Mouse (Mus musculus): ENCODE results near the gene Lzts3. TPM values are rescaled to one million over a fixed set of nuclear protein-coding genes. Genes with fewer than 3 reads are reported as not detected.

Gene Lzts3
- polyA plus RNA-seq (2017; shearing (Covaris generic)), result under 1 TPM; 0.37 to 0.71 TPM

DNA sequence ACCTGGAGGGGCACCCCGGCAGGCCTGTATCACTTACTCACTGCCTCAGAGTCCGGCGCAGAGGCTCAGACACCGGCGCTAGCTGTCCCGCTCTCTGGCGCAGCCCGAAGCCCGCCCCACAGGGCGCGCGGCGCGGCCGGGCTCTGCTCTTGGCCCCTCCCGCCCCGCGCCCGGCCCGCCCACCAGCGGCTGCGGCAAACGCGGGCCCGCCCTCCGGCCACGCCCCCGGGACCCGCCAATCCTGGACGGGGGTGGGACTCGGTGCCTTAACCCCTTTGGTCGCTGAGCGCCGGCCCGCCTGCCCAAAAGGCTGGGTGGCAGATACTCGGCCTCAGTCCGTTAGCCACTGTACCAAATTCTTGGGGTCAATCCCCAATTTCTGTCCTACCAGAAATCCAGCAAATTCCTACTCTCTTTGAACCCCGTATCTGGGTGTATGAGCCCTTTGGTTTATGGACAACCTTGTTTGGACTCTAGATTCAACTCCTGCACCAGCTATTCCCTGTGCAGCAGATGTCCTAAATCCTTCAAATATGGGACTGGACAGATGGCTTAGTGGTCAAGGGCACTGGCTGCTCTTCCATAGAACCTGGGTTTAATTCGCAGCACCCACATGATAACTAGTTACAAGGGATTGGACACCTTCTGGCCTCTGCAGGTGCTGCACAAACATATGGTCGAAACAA, at the start of gene Lzts3:
TSS of gene Lzts3 (minus strand) at position 120 of the 686 bp plus-strand sequence.

DNA sequence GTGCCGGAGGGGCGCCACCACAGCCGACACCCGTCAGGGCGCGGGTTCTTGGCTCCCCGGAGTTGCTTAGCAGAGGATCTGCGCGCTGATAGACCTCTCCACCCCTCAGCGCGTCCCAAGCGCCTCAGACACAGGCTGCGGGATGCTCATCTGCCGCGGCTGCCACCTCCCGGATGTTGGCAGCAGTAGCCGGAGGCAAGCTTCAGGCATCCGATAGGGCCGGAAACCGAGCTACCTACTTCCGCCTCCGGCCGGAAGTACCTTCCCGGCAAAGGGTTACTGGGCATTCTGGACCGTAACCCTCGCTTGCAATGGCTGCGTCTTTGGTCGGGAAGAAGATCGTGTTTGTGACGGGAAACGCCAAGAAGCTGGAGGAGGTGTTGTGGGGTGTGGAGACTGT, 25.0 kb upstream of the Lzts3 start, which contains the start of gene Itpa:
TSS of gene Itpa (plus strand) at position 52 of the 400 bp plus-strand sequence.

DNA sequence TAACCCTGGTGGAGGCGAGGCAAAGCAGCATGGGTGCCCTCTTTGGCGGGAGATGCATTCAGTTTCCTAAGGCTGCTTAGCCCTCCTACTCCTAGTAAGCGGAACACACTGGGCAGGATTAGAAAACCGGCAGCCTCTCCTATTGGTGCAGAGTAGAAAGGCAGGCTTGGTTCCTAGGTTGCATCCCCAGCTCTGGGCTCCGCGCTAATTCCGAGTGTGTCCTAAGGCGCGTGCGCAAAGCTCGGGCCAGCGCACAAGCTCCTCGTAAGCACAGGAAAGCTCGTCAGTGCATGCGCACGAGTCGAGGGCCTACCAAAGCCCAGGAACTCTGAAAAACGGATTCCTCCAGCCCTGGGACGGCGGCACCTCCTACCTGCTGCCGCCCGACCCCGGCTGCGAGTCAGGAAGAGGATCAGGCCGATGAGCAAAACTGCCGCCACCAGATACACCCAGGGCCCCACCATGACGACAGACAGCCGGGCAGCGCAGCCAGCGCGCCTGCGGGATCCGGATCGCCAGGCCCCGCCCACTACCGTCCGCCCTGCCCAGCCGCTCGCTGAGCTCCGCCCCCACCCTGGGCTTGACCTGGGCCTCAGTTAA, 21.6 kb upstream of the Lzts3 start, which contains the start of gene Ddrgk1:
TSS of gene Ddrgk1 (minus strand) at position 558 of the 600 bp plus-strand sequence.

GRCm38 (mm10) chr2:130629839-130630203, 12.8 kb downstream of the Lzts3 start, which contains the start of the genes Fastkd5 and Ubox5:
Gene Fastkd5 (minus strand): TSS chr2:130630027.
Gene Ubox5 (minus strand): TSS chr2:130630038.

Other genes starting within 250 kb of the Lzts3 start
- under 1 TPM; 0.27 to 0.35 TPM for gene Cpxm1, start 245.2 kb downstream of the Lzts3 start, polyA plus RNA-seq (2017; shearing (Covaris generic))
- under 1 TPM in 1 of 2 experiments, not detected in 1; 0.12 TPM for gene Gm28372, start 237.6 kb downstream of the Lzts3 start, polyA plus RNA-seq (2017; shearing (Covaris generic))
- not detected for gene 1700020A23Rik, start 237.5 kb downstream of the Lzts3 start, polyA plus RNA-seq (2017; shearing (Covaris generic))
- gene Tmem239, start 236.3 kb downstream of the Lzts3 start, polyA plus RNA-seq (2017; shearing (Covaris generic)), result under 1 TPM in 1 of 2 experiments, not detected in 1; 0.29 TPM
- gene Vps16, start 218.5 kb downstream of the Lzts3 start, polyA plus RNA-seq (2017; shearing (Covaris generic)), result 100 to 1,000 TPM; 196 to 225 TPM
- 10 to 100 TPM; 15.0 to 23.6 TPM for gene Pced1a, start 218.1 kb downstream of the Lzts3 start, polyA plus RNA-seq (2017; shearing (Covaris generic))
- gene Ptpra, start 192.5 kb downstream of the Lzts3 start, polyA plus RNA-seq (2017; shearing (Covaris generic)), result 100 to 1,000 TPM; 138 to 167 TPM
- 100 to 1,000 TPM in 1 of 2 experiments, 10 to 100 TPM in 1; 94.7 to 134 TPM for gene Mrps26, start 79.1 kb downstream of the Lzts3 start, polyA plus RNA-seq (2017; shearing (Covaris generic))
- gene Oxt, start 66.6 kb downstream of the Lzts3 start, polyA plus RNA-seq (2017; shearing (Covaris generic)), result not detected
- not detected for gene Avp, start 60.2 kb downstream of the Lzts3 start, polyA plus RNA-seq (2017; shearing (Covaris generic))
- 10 to 100 TPM; 14.2 to 17.2 TPM for gene Fastkd5, start 12.8 kb downstream of the Lzts3 start, polyA plus RNA-seq (2017; shearing (Covaris generic))
- gene Ubox5, start 12.8 kb downstream of the Lzts3 start, polyA plus RNA-seq (2017; shearing (Covaris generic)), result 10 to 100 TPM in 1 of 2 experiments, 1 to 10 TPM in 1; 10.0 to 10.9 TPM
- 100 to 1,000 TPM; 134 to 141 TPM for gene Ddrgk1, start 21.9 kb upstream of the Lzts3 start, polyA plus RNA-seq (2017; shearing (Covaris generic))
- gene Itpa, start 24.8 kb upstream of the Lzts3 start, polyA plus RNA-seq (2017; shearing (Covaris generic)), result 10 to 100 TPM; 51.1 to 56.7 TPM
- gene Slc4a11, start 54.7 kb upstream of the Lzts3 start, polyA plus RNA-seq (2017; shearing (Covaris generic)), result under 1 TPM in 1 of 2 experiments, not detected in 1; 0.36 TPM

Data from activated CD4-positive, CD25-positive, alpha-beta regulatory T cell (primary cell).